Mouse (Mus musculus) heart, postnatal 0 days (tissue): ENCODE measurements at regions not wholly inside any gene's neighbourhood (a gene's known extent, or its start where the extent isn't known, plus 50 kb on each side); places are given as distances from the start of the nearest gene placed in this dataset.

Experiments used
- ATAC-seq: fragments of 200-750 bp; cut with Nextera tagmentation; 2 replicates; pipeline ENCODE4 v1.8.0; 2017; ENCODE audit warnings: low read depth, moderate number of reproducible peaks, moderate library complexity; ENCODE audit not compliant: insufficient read depth
- DNase-seq: peaks from one replicate; pipeline ENCODE4 v3.0.0-alpha.2; 2016; ENCODE audit warnings: low spot score
- H3K27ac ChIP-seq: fragments of 300-500 bp; sonication (generic); 2 replicates; pipeline ENCODE4 v1.5.1; 2014; ENCODE audit warnings: low read depth, mild to moderate bottlenecking
- H3K27me3 ChIP-seq: fragments of 300-500 bp; sonication (generic); 2 replicates; pipeline ENCODE4 v1.6.1; 2014; ENCODE audit warnings: low read length, mixed read lengths; ENCODE audit not compliant: control insufficient read depth, insufficient read depth
- H3K36me3 ChIP-seq: fragments of 300-500 bp; sonication (generic); replicated peaks from 2 replicates; pipeline ENCODE4 v1.6.1; 2014; ENCODE audit warnings: low read length, mixed read lengths; ENCODE audit not compliant: control insufficient read depth, insufficient read depth
- H3K4me1 ChIP-seq: fragments of 300-500 bp; sonication (generic); 2 replicates; pipeline ENCODE4 v1.6.1; 2014; ENCODE audit warnings: antibody characterized with exemption; ENCODE audit not compliant: control insufficient read depth, insufficient read depth
- H3K4me2 ChIP-seq: fragments of 300-500 bp; sonication (generic); 2 replicates; pipeline ENCODE4 v1.6.1; 2014; ENCODE audit warnings: low read depth, mild to moderate bottlenecking, low read length, moderate library complexity
- H3K4me3 ChIP-seq: fragments of 300-500 bp; sonication (generic); 2 replicates; pipeline ENCODE4 v1.5.1; 2014; ENCODE audit warnings: low read depth, low read length
- H3K9ac ChIP-seq: fragments of 300-500 bp; sonication (generic); replicated peaks from 2 replicates; pipeline ENCODE4 v1.6.1; 2014; ENCODE audit warnings: low read depth, low read length, mixed read lengths
- H3K9me3 ChIP-seq: fragments of 300-500 bp; sonication (generic); replicated peaks from 2 replicates; pipeline ENCODE4 v1.6.1; 2016; ENCODE audit warnings: low read length; ENCODE audit not compliant: control insufficient read depth
- CTCF ChIP-seq: IDR thresholded peaks from 2 replicates; pipeline ENCODE4 v1.5.1; 2016; ENCODE audit warnings: antibody characterized with exemption, control low read depth, low read depth
- EP300 ChIP-seq: IDR thresholded peaks from 2 replicates; pipeline ENCODE4 v1.6.1; 2016; ENCODE audit warnings: antibody characterized with exemption, low read depth
- WGBS: fragments of 180-500 bp; shearing (Covaris S2); extraction: QIAGEN DNeasy Blood & Tissue Kit; methylation state at CpG from one replicate; pipeline ENCODE4 v1.1.7; 2014; 5-methylcytosine and 5-hydroxymethylcytosine counted together

- Histone ChIP-seq H3K9me3 (no peaks in the 10 kb centered on the region), H3K4me2 (no peak overlapping the region), H3K27ac (no peak overlapping the region), H3K9ac (no peak overlapping the region), H3K4me3 (no peak overlapping the region), H3K36me3 (no peaks in the 10 kb centered on the region), H3K4me1 (no peaks in the 10 kb centered on the region), H3K27me3 (no peaks in the 10 kb centered on the region)
- no peak for TF ChIP-seq EP300
- no peak for TF ChIP-seq CTCF
- WGBS: 66% methylated on average over 7 of the region's 7 CpGs
- DNase-seq (no peak), ATAC-seq (no peak)
These were observed 330.6 kb downstream of the Nuak1 start for GRCm38 (mm10) chr10:84109680-84110371.

GRCm38 (mm10) chr10:84110372-84110985 is 329.9 kb downstream of the Nuak1 start:
- H3K36me3 ChIP-seq: no peaks in the 10 kb centered on the region
- H3K4me3 ChIP-seq: no peak overlapping the region
- H3K9ac ChIP-seq: no peak overlapping the region
- H3K9me3 ChIP-seq: no peaks in the 10 kb centered on the region
- H3K27me3 ChIP-seq: no peaks in the 10 kb centered on the region
- H3K4me1 ChIP-seq: no peaks in the 10 kb centered on the region
- ATAC-seq (no peak), DNase-seq (no peak)
- H3K27ac ChIP-seq: no peak overlapping the region
- no peak for TF ChIP-seq EP300
- TF ChIP-seq CTCF: no peak
- WGBS: 58% methylated on average over 4 of the region's 4 CpGs
- no peak overlapping the region for H3K4me2 ChIP-seq

GRCm38 (mm10) chr10:84111502-84111901 is 328.9 kb downstream of the Nuak1 start:
- Histone ChIP-seq H3K4me2 (no peak overlapping the region), H3K9ac (no peak overlapping the region), H3K9me3 (no peaks in the 10 kb centered on the region), H3K4me1 (no peaks in the 10 kb centered on the region), H3K4me3 (no peak overlapping the region), H3K27ac (no peak overlapping the region), H3K36me3 (no peaks in the 10 kb centered on the region), H3K27me3 (no peaks in the 10 kb centered on the region)
- no peak for DNase-seq
- TF ChIP-seq EP300 (no peak), CTCF (no peak)
- 61% methylated on average over 5 of the region's 5 CpGs for WGBS
- no peak for ATAC-seq

- 77% methylated on average over 5 of the region's 5 CpGs for WGBS
- TF ChIP-seq EP300: no peak
- no peak for TF ChIP-seq CTCF
- ATAC-seq (no peak), DNase-seq (no peak)
- Histone ChIP-seq H3K4me2 (no peak overlapping the region), H3K4me3 (no peak overlapping the region), H3K36me3 (no peaks in the 10 kb centered on the region), H3K27me3 (no peaks in the 10 kb centered on the region), H3K27ac (no peak overlapping the region; the same call in 1 of the 2 replicates), H3K4me1 (no peaks in the 10 kb centered on the region), H3K9ac (no peak overlapping the region), H3K9me3 (no peaks in the 10 kb centered on the region)
These were observed 328.5 kb downstream of the Nuak1 start for GRCm38 (mm10) chr10:84111909-84112308.

GRCm38 (mm10) chr10:84119952-84120550 is 320.3 kb downstream of the Nuak1 start:
- Histone ChIP-seq H3K36me3 (no peaks in the 10 kb centered on the region), H3K9me3 (no peaks in the 10 kb centered on the region), H3K9ac (no peak overlapping the region), H3K27me3 (no peaks in the 10 kb centered on the region), H3K27ac (no peak overlapping the region), H3K4me2 (no peak overlapping the region), H3K4me1 (no peaks in the 10 kb centered on the region), H3K4me3 (no peak overlapping the region)
- TF ChIP-seq CTCF (no peak), EP300 (no peak)
- DNase-seq (no peak), ATAC-seq (no peak)
- WGBS: 73% methylated on average over 8 of the region's 8 CpGs
